Mouse (Mus musculus): ENCODE data around the gene Rtn4rl1. TPM values are rescaled to one million over a fixed set of nuclear protein-coding genes. Genes with fewer than 3 reads are reported as not detected.

The Rtn4rl1 gene
- polyA plus RNA-seq, 1 experiment = 11.8 TPM

DNA sequence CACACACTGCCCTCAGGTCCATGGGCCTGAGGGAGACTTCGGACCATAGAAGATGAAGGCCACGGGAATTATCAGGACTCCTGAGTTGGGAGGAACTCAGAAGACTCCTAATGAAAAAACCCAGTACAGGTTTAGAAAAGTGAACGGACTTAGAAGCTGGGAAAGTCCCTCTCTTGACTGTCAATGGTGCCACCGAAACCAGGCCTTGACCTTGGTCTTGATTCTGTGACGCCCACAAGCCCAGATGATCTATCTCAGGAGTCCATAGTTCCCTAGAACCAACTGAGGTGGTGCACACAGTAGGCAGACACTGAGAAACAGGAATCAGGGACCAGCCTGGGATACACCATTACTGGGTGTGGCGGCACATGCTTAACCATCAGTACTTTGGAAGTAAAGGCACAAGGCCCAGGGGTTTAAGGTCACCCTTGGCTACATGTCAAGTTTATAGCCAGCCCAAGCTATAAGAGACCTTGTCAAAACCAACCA, 36.7 kb downstream of the Rtn4rl1 start:
- Histone ChIP-seq H3K36me3 (ENCODE audit: control insufficient read depth, insufficient read depth, low read length) (no peaks in the 10 kb centered on the region), H3K4me3 (ENCODE audit: low read depth, low read length) (no peak overlapping the region), H3K4me1 (ENCODE audit: control insufficient read depth, insufficient read depth, insufficient read length, low read length) (peaks cover 2% of the 10 kb centered on the region; the same call in 1 of the 2 replicates), H3K27ac (ENCODE audit: insufficient read depth, low read depth, low read length) (no peak overlapping the region), H3K27me3 (ENCODE audit: control insufficient read depth, insufficient read depth, low read length) (no peaks in the 10 kb centered on the region)
- TF ChIP-seq POLR2A (IDR thresholded peaks at IDR 0.05; ENCODE audit: low read depth, low read length) = no peak
- TF ChIP-seq CTCF (IDR thresholded peaks at IDR 0.05; ENCODE audit: extremely low read depth, insufficient read length, insufficient replicate concordance, low read depth, low read length) = no peak
- WGBS = 91% methylated on average over 6 of the region's 6 CpGs

DNA sequence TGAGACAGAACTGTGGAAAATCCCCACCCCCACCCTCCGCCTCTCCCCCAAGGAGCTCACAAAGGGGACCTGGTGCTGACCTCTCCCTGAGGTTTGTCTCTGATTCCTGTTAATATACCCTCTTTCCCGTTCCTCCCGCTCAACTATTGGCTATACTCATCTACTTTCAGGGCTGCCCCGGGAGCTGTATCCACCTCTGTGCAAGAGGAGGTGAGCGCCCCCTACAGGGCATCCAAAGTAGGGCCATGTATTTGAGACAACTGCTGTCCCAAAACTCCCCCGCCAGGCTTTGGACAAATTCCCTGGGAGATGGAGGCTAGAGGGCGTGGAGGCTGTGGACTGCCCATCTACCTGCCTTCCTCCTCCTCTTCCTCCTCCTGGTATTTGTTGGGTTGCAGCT, 38.2 kb downstream of the Rtn4rl1 start:
- Histone ChIP-seq H3K27ac (ENCODE audit: insufficient read depth, low read depth, low read length) (no peak overlapping the region), H3K4me3 (ENCODE audit: low read depth, low read length) (no peak overlapping the region), H3K36me3 (ENCODE audit: control insufficient read depth, insufficient read depth, low read length) (no peaks in the 10 kb centered on the region), H3K4me1 (ENCODE audit: control insufficient read depth, insufficient read depth, insufficient read length, low read length) (peaks cover 2% of the 10 kb centered on the region; the same call in 1 of the 2 replicates), H3K27me3 (ENCODE audit: control insufficient read depth, insufficient read depth, low read length) (no peaks in the 10 kb centered on the region)
- WGBS = 8% methylated on average over 7 of the region's 7 CpGs
- TF ChIP-seq POLR2A (IDR thresholded peaks at IDR 0.05; ENCODE audit: low read depth, low read length) (no peak), CTCF (IDR thresholded peaks at IDR 0.05; ENCODE audit: extremely low read depth, insufficient read length, insufficient replicate concordance, low read depth, low read length) (peak; percentile 92)

DNA sequence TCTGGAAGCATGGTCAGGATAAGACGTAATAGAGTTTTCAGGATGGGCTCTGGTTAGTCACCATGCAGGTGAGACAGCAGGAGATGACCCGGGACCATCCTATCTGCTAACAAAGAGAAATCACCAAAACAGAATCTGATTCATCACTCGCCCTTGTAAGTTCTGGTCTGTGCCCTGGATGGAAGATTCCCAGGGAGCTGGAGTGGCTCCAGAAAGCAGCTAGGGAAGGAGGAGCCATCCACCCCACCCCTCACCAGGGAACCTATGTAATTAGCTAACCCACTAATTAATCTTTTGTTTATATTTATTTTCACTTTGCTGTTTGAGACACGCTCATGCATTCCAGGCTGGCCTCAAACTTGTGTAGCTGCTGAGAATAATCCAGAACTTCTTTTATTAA, 38.9 kb downstream of the Rtn4rl1 start:
- Histone ChIP-seq H3K4me3 (ENCODE audit: low read depth, low read length) (no peak overlapping the region), H3K27me3 (ENCODE audit: control insufficient read depth, insufficient read depth, low read length) (no peaks in the 10 kb centered on the region), H3K4me1 (ENCODE audit: control insufficient read depth, insufficient read depth, insufficient read length, low read length) (peaks cover 2% of the 10 kb centered on the region; the same call in 1 of the 2 replicates), H3K36me3 (ENCODE audit: control insufficient read depth, insufficient read depth, low read length) (no peaks in the 10 kb centered on the region), H3K27ac (ENCODE audit: insufficient read depth, low read depth, low read length) (no peak overlapping the region)
- WGBS = 83% methylated on average over 4 of the region's 4 CpGs
- TF ChIP-seq CTCF (IDR thresholded peaks at IDR 0.05; ENCODE audit: extremely low read depth, insufficient read length, insufficient replicate concordance, low read depth, low read length) = no peak
- TF ChIP-seq POLR2A (IDR thresholded peaks at IDR 0.05; ENCODE audit: low read depth, low read length) = no peak

DNA sequence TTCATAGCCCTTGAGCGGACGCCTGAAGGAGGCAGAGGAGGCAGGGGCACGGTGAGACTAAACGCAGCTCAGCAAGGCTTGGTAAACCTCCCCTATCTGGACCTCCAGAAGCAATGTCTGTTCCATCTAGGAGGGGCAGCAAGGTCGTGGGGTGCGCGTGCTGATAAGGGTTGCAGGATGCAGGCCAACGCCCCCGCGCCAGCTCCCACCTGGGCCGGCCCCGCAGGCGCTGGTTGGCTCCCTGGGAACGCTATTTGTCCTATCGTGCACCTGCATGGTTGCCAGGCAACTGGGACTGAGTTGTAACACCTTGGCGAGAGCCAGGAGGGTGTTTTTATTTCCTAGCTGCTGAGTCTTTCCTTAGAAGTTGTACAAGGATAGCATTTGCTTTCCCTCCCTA, 41.2 kb downstream of the Rtn4rl1 start:
- H3K36me3 ChIP-seq (ENCODE audit: control insufficient read depth, insufficient read depth, low read length) = no peaks in the 10 kb centered on the region
- no peaks in the 10 kb centered on the region for H3K27me3 ChIP-seq (ENCODE audit: control insufficient read depth, insufficient read depth, low read length)
- H3K4me3 ChIP-seq (ENCODE audit: low read depth, low read length) = no peak overlapping the region
- H3K27ac ChIP-seq (ENCODE audit: insufficient read depth, low read depth, low read length) = no peak overlapping the region
- peaks cover 2% of the 10 kb centered on the region; the same call in 1 of the 2 replicates for H3K4me1 ChIP-seq (ENCODE audit: control insufficient read depth, insufficient read depth, insufficient read length, low read length)
- WGBS = 10% methylated on average over 16 of the region's 16 CpGs
- TF ChIP-seq POLR2A (IDR thresholded peaks at IDR 0.05; ENCODE audit: low read depth, low read length) (no peak), CTCF (IDR thresholded peaks at IDR 0.05; ENCODE audit: extremely low read depth, insufficient read length, insufficient replicate concordance, low read depth, low read length) (no peak)

DNA sequence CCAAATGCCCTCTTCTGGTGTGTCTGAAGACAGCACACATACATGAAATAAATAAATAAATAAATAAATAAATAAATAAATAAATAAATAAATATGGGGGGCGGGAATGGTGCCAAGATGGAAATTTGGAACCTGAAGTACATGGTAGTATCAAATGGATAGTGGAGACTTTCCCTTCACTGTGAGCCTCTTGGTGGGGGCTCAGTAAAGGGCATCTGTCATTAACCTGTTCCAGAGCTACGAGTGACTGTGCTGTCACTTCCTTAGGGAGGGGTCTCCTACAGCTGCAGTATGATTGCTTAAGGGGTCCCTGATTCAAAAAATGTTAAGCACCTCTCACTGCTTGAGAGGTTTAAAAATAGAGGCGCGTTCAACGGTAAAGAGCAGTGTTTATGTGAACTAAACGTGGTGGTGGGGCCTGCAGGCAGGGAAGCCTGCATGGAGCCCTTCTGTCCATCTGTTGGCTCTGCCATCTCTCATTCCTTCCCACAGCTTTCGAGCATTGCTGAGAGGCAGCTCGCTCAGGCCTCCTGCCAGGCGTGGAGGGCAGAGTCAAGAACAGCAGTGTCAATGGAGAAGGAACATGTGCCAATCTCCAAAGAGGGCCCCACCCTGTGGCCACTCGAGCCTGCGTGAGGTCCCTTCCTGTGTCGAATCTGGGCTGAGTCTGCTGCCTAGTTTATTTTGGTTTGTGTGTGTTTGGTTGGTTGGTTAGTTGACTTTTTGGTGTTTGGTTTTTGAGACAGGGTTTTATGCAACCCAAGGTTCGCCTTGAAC, 46.8 kb downstream of the Rtn4rl1 start:
- no peaks in the 10 kb centered on the region for H3K36me3 ChIP-seq (ENCODE audit: control insufficient read depth, insufficient read depth, low read length)
- H3K27me3 ChIP-seq (ENCODE audit: control insufficient read depth, insufficient read depth, low read length) = no peaks in the 10 kb centered on the region
- peaks cover 5% of the 10 kb centered on the region; the same call in 1 of the 2 replicates for H3K4me1 ChIP-seq (ENCODE audit: control insufficient read depth, insufficient read depth, insufficient read length, low read length)
- no peak overlapping the region for H3K4me3 ChIP-seq (ENCODE audit: low read depth, low read length)
- TF ChIP-seq POLR2A (IDR thresholded peaks at IDR 0.05; ENCODE audit: low read depth, low read length) (no peak), CTCF (IDR thresholded peaks at IDR 0.05; ENCODE audit: extremely low read depth, insufficient read length, insufficient replicate concordance, low read depth, low read length) (no peak)
- WGBS = 64% methylated on average over 13 of the region's 13 CpGs
- no peak overlapping the region for H3K27ac ChIP-seq (ENCODE audit: insufficient read depth, low read depth, low read length)

DNA sequence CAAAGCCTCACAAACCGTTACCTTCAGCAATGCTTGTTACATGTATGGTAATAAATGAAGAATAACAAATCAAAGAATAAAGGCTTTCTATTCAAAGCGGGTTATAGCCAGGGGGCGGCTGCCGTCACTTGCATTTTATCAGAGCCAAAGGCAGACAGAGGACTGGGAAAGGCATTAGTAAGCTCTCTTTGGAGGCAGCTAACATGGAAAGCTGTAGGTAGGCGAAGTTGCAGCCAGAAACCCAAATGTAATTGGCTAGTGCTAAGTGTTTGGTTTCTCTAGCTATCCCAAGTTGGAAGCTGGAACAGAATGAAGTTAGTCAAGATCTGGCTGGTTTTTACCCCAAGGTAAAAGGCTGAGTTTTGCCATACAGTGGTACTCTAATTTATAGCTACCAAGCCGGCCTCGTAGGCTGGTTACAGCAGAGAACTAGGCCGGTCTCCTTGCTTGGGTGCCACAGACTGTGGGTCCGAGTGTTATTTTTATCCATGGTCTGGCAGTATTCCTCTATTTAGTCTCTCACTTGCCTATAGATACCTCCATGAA, 49.2 kb downstream of the Rtn4rl1 start:
- Histone ChIP-seq H3K36me3 (ENCODE audit: control insufficient read depth, insufficient read depth, low read length) (no peaks in the 10 kb centered on the region), H3K27me3 (ENCODE audit: control insufficient read depth, insufficient read depth, low read length) (no peaks in the 10 kb centered on the region), H3K4me1 (ENCODE audit: control insufficient read depth, insufficient read depth, insufficient read length, low read length) (peaks cover 20% of the 10 kb centered on the region), H3K27ac (ENCODE audit: insufficient read depth, low read depth, low read length) (no peak overlapping the region), H3K4me3 (ENCODE audit: low read depth, low read length) (no peak overlapping the region)
- TF ChIP-seq POLR2A (IDR thresholded peaks at IDR 0.05; ENCODE audit: low read depth, low read length) (no peak), CTCF (IDR thresholded peaks at IDR 0.05; ENCODE audit: extremely low read depth, insufficient read length, insufficient replicate concordance, low read depth, low read length) (no peak)
- WGBS = 92% methylated on average over 9 of the region's 9 CpGs

Measured in small intestine, adult 2 months (tissue).